Mouse (Mus musculus) heart, adult 2 months (tissue): ENCODE data around the gene Btk. TPM values are rescaled to one million over a fixed set of nuclear protein-coding genes. Genes with fewer than 3 reads are reported as not detected.

Experiments used
- DNase-seq, 2 experiments: peaks; one replicate each; pipeline ENCODE4 v3.0.0; 2021
- H3K27ac ChIP-seq: fragments of 200-600 bp; 2 replicates; pipeline ENCODE4 v1.8.1; 2022
- H3K27me3 ChIP-seq: fragments of 200-500 bp; 2 replicates; pipeline ENCODE4 v1.6.1; 2012; ENCODE audit warnings: mild to moderate bottlenecking, low read length, inconsistent platforms, mixed read lengths; ENCODE audit not compliant: control insufficient read depth, insufficient read depth
- H3K36me3 ChIP-seq: fragments of 200-500 bp; 2 replicates; pipeline ENCODE4 v1.6.1; 2012; ENCODE audit warnings: low read length, inconsistent platforms; ENCODE audit not compliant: control insufficient read depth, insufficient read depth
- H3K4me1 ChIP-seq: fragments of 200-500 bp; 2 replicates; pipeline ENCODE4 v1.6.1; 2011; ENCODE audit warnings: low read length; ENCODE audit not compliant: control insufficient read depth, insufficient read depth
- H3K4me3 ChIP-seq: fragments of 200-600 bp; 2 replicates; pipeline ENCODE4 v1.8.1; 2022
- H3K79me2 ChIP-seq: fragments of 200-500 bp; replicated peaks from 2 replicates; pipeline ENCODE4 v1.6.1; 2012; ENCODE audit warnings: mild to moderate bottlenecking, inconsistent platforms, low read length, moderate library complexity, mixed read lengths; ENCODE audit not compliant: control insufficient read depth, insufficient read depth
- H3K9ac ChIP-seq: fragments of 200-500 bp; 2 replicates; pipeline ENCODE4 v1.6.1; 2012; ENCODE audit warnings: low read depth, mild to moderate bottlenecking, control low read depth, inconsistent platforms, low read length, mixed read lengths
- CTCF ChIP-seq: fragments of 200-600 bp; IDR thresholded peaks from 2 replicates; pipeline ENCODE4 v1.8.1; 2022; ENCODE audit warnings: antibody characterized with exemption, mild to moderate bottlenecking, moderate library complexity
- EP300 ChIP-seq: fragments of 200-500 bp; IDR thresholded peaks from 2 replicates; pipeline ENCODE4 v1.6.1; 2011; ENCODE audit warnings: low read depth, low read length, control low read depth; ENCODE audit not compliant: insufficient read depth
- POLR2A ChIP-seq: fragments of 200-500 bp; IDR thresholded peaks from 2 replicates; pipeline ENCODE4 v1.6.1; 2011; ENCODE audit warnings: mild to moderate bottlenecking, low read depth, low read length, control low read depth; ENCODE audit not compliant: insufficient read depth
- WGBS: fragments of 180-500 bp; shearing (Covaris S2); methylation state at CpG from one replicate; pipeline ENCODE4 v1.1.7; 2018; 5-methylcytosine and 5-hydroxymethylcytosine counted together
- intact Hi-C: fragments of 180-260 bp; cut with DNase I; formaldehyde crosslinking; loops from one replicate; pipeline ENCODE4 v1.15.1; 2025
- long read RNA-seq: library from polyadenylated mRNA; stranded (forward); transcript quantifications from one replicate; pipeline ENCODE4 v2.0.0, GENCODE M21; 2021
- polyA plus RNA-seq: library from polyadenylated mRNA; depleted of rRNA; stranded (reverse); fragments of >200 nt; gene quantifications from 2 replicates; pipeline ENCODE4 v1.2.3, GENCODE M21; 2012; rRNA removed
- total RNA-seq, 2 experiments: library from RNA; stranded (reverse); gene quantifications; 2 replicates each; pipeline ENCODE4 v1.2.3; 2021

Gene Btk
- total RNA-seq = under 1 TPM; 0.94 to 0.98 TPM
- polyA plus RNA-seq = 0.56 and 0.80 TPM in 2 replicates
- long read RNA-seq, partial matches to known transcripts = 0 of 13 reads
- long read RNA-seq, other reads (novel, unspliced or antisense) = 13 of 13 reads

GRCm38 (mm10) chrX:134582888-134583669 lies at the start of gene Btk:
Gene Btk, minus strand, starts transcription at chrX:134583570.
- H3K4me3 ChIP-seq = no peak within 1 kb of the TSS
- peak in 1 of 2 experiments; percentile 8 for DNase-seq
- H3K4me1 ChIP-seq = no peaks in the 10 kb centered on the region
- WGBS = 72% methylated on average over 11 of the region's 11 CpGs
- H3K27ac ChIP-seq = no peak within 1 kb of the TSS
- no peaks in the 10 kb centered on the region for H3K27me3 ChIP-seq
- H3K9ac ChIP-seq = no peak within 1 kb of the TSS
- no peaks in the 10 kb centered on the region for H3K79me2 ChIP-seq
- intact Hi-C loops = no loop called here
- TF ChIP-seq POLR2A = no peak
- TF ChIP-seq CTCF = no peak
- TF ChIP-seq EP300 = no peak
- H3K36me3 ChIP-seq = no peaks in the 10 kb centered on the region

GRCm38 (mm10) chrX:134632710-134633109 lies 49.3 kb upstream of the Btk start:
- H3K27ac ChIP-seq = no peak overlapping the region
- no peak for DNase-seq
- H3K9ac ChIP-seq = no peak overlapping the region
- H3K4me3 ChIP-seq = no peak overlapping the region
- no peaks in the 10 kb centered on the region for H3K36me3 ChIP-seq
- no peaks in the 10 kb centered on the region for H3K4me1 ChIP-seq
- intact Hi-C loops = no loop called here
- WGBS = 85% methylated on average over 5 of the region's 5 CpGs
- no peaks in the 10 kb centered on the region for H3K27me3 ChIP-seq
- TF ChIP-seq CTCF (no peak), POLR2A (no peak), EP300 (no peak)
- H3K79me2 ChIP-seq = no peaks in the 10 kb centered on the region

- H3K9ac ChIP-seq = no peak overlapping the region
- no peaks in the 10 kb centered on the region for H3K4me1 ChIP-seq
- no peaks in the 10 kb centered on the region for H3K36me3 ChIP-seq
- WGBS = 58% methylated on average over 2 of the region's 2 CpGs
- intact Hi-C loops = no loop called here
- no peak for TF ChIP-seq POLR2A
- no peak for TF ChIP-seq CTCF
- no peak for TF ChIP-seq EP300
- no peak overlapping the region for H3K27ac ChIP-seq
- H3K79me2 ChIP-seq = no peaks in the 10 kb centered on the region
- H3K4me3 ChIP-seq = no peak overlapping the region
- no peaks in the 10 kb centered on the region for H3K27me3 ChIP-seq
- DNase-seq = no peak
These were observed 44.8 kb upstream of the Btk start for GRCm38 (mm10) chrX:134628200-134628599.

GRCm38 (mm10) chrX:134623350-134623749 lies 40.0 kb upstream of the Btk start:
- intact Hi-C loops = no loop called here
- 54% methylated on average over 4 of the region's 4 CpGs for WGBS

GRCm38 (mm10) chrX:134621685-134622084 lies 38.3 kb upstream of the Btk start:
- TF ChIP-seq POLR2A (no peak), EP300 (no peak), CTCF (no peak)
- Histone ChIP-seq H3K4me3 (no peak overlapping the region), H3K9ac (no peak overlapping the region), H3K36me3 (no peaks in the 10 kb centered on the region), H3K27me3 (no peaks in the 10 kb centered on the region), H3K79me2 (no peaks in the 10 kb centered on the region), H3K4me1 (no peaks in the 10 kb centered on the region), H3K27ac (no peak overlapping the region)
- 78% methylated on average over 3 of the region's 3 CpGs for WGBS
- intact Hi-C loops = no loop called here
- DNase-seq = no peak

More at GRCm38 (mm10) chrX:134623350-134623749, 40.0 kb upstream of the Btk start:
- Histone ChIP-seq H3K36me3 (no peaks in the 10 kb centered on the region), H3K4me3 (no peak overlapping the region), H3K9ac (no peak overlapping the region), H3K27ac (no peak overlapping the region), H3K27me3 (no peaks in the 10 kb centered on the region), H3K79me2 (no peaks in the 10 kb centered on the region), H3K4me1 (no peaks in the 10 kb centered on the region)
- no peak for DNase-seq
- TF ChIP-seq CTCF (no peak), POLR2A (no peak), EP300 (no peak)

GRCm38 (mm10) chrX:134620254-134620865 lies 37.0 kb upstream of the Btk start:
- Histone ChIP-seq H3K36me3 (no peaks in the 10 kb centered on the region), H3K9ac (no peak overlapping the region), H3K27ac (no peak overlapping the region), H3K4me3 (no peak overlapping the region), H3K79me2 (no peaks in the 10 kb centered on the region), H3K4me1 (no peaks in the 10 kb centered on the region), H3K27me3 (no peaks in the 10 kb centered on the region)
- no peak for DNase-seq
- 56% methylated on average over 8 of the region's 8 CpGs for WGBS
- TF ChIP-seq CTCF = no peak
- intact Hi-C loops = no loop called here
